Mouse (Mus musculus): Measurements from ENCODE around the gene Cntnap1.

Cntnap1 gene

DNA sequence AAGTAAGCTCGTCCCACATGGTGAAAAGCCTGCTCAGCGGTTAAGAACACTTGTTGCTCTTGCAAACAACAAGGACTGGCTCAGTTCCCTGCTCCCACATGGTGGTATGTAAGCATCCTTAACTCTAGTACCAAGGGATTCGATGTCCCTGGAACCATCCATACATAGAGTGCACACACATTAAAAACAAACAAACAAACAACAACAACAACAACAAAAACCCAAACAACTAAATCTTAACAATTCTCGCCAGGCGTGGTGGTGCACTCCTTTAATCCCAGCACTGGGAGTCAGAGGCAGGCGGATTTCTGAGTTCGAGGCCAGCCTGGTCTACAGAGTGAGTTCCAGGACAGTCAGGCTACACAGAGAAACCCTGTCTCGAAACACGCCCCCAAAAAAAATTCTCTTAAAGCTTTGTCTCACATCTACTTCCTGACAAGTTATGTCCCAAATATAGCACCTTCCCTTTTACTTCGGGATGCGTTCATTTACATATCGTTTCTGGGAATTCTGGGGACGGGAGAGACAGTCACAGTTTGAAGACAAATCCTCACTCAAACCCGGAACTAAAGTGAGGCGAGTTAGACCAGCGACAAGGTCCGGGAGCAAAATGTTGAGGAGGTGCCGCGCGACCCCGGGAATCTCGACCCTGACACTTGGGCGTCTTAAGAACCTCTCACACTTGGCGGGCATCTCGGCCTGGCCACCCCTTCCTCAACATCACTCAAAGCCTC is 55.2 kb downstream of the Cntnap1 start:
- DNase-seq: no peak

DNA sequence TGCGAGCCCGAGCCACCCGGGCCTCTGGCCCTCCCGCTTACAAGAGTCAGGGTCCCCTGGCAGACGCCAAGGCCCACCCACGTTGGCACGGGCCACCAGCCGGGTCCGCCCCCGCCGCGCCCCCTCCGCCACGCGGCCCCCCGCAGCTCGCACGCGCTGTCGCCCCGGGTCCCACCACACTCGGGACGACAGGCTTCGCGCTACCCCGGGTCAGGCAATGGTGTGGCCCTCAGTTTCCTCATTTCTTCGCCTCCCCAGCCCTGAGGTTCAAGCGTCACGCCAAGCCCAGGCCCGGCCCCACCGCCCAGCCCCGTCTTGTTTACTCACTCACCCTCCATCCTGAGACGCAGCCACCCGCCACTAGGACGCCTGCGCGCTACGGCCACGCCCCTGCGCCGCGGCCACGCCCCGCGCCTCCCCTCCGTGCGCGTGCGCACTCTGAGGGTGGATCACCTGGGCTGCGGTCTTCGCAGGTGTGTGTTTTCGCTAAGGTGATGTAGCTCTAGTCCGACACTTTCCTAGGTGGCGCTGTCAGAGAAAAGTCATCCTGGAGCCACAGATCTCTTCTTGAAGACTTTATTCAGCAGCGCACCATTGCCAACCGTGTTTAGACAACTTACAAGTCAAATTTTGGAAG is 55.9 kb downstream of the Cntnap1 start, which contains the start of gene Ezh1:
Ezh1 (minus strand) TSS at position 399 of the 637 bp plus-strand sequence.
- DNase-seq: peak; percentile 82

DNA sequence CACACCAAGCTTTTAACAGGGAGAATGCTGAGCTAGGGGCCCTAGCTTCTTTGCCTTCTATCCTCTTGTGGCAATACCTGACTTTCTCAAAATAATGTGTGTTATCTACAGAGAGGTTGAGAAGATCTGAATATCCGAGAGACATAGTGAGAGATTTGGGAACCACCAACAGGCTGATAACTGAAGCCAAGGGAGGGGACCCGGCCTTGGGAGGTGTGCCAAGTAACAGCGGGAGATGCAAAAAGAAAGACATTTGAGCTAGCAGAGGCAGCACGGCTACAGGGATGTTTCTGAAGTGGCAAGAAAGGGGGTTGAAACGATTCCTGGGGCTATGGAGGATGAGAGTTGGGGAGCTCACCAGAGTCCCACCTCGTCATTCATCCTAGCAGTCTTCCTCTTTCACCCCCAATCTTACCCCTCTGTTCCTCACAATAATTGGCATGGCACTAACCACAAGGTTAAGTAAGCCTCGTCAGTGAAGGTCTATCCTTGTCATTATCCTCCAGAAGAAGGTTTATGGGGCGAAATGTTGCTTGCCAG is 59.1 kb downstream of the Cntnap1 start:
- no peak for DNase-seq

DNA sequence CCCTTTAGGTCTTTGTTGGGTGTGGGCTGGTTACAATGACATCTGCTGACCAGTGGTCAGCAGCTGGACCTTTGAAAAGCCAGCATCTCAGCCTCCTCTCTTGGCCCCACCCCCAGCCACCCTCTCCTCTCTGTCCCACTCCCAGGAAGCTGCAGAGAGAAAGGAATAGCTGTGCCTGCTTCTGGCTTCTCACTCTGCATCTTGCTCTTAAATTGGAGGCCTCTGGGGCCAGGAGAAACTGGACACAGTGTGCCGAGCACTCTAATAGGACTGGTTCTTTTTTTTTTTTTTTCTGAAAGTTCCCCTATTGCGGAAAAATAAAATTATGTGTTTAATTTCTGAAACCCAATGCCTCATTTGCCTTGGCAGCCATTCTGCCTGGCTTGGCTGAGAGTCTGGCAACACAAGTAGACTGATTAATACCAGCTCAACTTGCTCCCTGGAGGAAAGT is 59.8 kb downstream of the Cntnap1 start:
- no peak for DNase-seq

DNA sequence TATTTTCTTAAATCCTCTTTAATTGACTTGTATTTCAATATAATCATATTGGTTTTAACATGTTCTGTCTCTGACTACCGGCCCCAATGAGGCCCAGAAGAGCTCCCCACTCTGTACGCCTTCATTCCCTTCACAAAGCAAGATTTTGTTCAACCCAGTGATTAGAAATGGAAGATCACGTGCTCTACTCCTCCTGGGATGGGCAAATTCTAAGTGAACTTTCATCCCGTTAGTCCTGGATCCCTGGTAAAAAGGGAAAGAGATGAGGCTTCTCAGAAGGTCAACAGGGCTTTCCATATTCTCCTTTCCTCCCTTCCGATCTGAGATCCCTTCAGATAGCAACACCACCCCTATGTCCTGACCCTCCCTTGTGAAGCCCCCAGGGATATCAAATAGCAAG is 60.2 kb downstream of the Cntnap1 start:
- DNase-seq: no peak

DNA sequence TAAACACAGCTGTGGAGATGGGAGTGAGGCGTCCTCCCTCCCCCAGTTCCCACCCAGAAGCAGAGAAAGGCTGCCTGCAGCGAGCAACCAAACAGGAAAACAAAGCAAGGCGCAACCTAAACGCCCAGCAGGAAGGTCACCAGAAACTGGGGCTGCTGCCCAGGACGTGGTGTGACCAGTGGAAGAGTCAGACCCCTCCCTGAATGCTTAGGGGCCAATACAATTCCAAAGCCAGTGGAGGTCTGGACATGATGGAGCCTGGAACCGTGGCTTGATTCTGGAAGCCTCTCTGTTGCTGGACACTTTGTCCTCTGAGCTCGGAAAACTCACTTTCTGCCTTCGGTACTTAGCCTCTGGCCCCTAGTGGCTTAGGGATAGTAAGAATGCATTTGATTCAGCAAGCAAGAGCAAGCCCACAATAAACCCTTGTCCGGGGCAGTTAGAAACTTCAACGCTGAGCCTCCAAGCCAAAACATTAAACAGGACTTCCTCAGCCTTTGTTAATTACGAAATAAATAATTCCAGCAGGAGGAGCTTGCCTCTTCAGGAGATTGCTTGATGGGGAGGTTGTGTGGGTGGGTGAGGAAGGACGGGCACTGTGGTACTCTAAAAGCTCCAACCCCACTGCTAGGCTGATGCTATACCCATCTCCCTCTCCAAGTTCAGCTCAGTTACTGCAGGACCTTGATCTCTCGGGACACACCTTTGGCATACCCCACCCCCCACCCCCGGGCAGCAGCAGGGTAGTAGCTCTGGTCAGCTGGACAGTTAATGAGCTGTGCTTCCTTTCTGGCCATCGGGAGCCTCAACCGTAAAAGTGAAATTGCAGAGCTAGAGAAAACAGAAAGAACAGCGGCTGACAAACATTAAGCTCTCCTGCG is 60.9 kb downstream of the Cntnap1 start:
- no peak for DNase-seq

DNA sequence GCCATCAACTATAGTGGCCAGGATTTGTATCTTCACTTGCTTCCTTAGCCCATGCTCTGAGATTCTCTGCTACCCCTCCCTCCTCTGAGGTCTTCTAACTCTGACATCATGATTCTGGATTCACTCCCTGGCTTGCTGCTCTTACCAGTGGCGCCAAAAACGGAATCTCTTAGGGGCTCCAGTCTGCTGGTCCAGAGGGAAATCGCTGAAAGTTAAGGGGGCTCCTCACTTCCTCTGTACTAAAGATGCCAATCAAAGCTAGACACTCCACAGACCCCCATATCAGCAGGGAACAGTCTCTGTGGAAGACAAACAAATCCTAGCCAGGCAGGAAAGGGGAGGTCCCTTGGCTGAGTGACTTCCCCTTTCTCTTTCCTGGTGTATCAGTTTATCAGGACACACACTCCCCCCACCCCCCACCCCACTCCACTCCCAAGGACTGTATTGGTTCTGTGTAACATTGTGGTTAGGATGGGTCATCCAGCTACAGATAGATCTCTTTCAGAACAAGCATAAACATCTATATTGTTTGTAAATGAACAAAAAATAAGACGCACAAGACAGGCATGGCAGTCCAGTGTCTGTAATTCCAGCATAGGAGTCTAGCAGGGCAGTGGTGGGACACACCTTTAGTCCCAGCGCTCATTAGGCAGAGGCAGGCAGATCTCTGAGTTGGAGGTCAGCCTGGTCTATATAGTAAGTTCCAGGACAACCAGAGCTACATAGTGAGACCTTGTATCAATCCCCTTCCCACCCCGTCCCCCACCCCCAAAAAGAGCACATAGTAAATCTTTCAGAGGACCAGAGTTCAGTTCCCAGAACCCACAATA is 61.9 kb downstream of the Cntnap1 start:
- DNase-seq: no peak

DNA sequence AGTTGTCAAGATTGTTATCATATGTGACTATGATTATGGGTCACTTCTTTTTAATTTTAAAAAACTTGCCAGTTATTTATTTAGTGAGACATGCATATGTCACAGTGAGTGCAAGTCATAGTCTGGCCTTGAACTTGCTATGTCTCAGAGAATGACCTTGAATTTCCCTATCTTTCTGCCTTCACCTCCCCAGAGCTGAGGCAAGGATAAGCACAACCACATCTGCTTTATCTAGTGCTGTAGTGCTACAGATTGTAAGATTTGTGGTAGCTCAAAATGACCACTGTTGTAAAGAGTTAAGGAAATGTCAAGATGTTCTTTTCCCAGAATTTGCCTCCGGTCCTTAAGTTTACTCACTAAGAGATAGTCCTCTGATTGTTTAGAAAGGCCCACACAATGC is 62.9 kb downstream of the Cntnap1 start:
- no peak for DNase-seq

DNA sequence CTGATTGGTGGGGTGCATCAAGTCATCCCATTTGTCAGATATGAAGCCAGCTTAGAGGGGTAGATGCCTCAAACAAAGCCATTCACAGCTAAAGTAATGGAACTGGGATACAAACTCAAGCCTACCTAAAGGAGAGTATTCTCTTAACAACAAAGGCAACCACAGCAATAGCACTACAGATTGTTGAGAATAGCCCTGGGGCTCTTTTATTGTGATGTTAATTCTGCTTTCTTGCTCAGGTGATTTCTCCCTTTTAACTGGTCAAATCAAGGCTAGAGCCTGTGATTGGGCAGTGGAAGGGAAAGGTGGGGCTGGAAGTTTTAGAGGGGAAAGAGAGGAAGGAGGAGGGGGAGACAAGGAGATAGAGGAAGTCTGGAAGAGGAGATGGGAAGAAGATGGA is 63.8 kb downstream of the Cntnap1 start:
- DNase-seq: no peak

DNA sequence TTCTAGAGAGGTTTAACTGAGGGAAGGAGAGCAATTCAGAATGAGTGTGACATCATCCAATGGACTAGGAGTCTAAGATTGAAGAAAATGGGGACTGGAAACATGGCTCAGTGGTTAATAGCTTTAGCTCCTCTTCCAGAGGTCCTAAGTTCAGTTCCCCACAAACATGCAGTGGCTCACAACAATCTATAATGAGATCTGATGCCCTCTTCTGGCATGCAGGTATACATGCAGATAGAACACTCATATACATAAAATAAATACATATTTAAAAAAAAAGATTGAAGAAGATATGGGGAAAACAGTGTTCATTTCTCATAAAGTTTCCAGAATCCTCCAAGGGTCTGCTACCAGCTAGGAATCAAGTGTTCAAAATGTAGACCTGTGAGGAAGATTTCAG is 65.1 kb downstream of the Cntnap1 start:
- DNase-seq: no peak

DNA sequence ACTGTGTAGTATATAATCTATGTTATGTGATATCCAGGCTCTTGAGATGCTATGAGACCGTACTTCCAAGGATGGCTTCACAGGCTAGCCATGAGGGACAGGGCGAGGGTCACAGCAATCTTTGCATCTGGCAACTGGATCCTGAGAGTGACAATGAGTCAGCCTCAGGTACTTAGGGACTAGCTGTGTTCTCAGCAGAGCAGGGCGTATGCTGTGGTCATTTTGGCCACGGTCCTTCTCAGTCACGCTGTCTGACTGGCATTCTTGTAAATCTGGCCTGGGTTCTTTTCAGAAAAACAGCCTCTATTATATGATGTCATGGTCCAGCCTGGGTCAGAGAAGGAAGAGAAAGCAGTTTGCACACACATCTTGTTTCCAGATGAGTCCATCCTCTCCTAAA is 66.5 kb downstream of the Cntnap1 start:
- DNase-seq: no peak

DNA sequence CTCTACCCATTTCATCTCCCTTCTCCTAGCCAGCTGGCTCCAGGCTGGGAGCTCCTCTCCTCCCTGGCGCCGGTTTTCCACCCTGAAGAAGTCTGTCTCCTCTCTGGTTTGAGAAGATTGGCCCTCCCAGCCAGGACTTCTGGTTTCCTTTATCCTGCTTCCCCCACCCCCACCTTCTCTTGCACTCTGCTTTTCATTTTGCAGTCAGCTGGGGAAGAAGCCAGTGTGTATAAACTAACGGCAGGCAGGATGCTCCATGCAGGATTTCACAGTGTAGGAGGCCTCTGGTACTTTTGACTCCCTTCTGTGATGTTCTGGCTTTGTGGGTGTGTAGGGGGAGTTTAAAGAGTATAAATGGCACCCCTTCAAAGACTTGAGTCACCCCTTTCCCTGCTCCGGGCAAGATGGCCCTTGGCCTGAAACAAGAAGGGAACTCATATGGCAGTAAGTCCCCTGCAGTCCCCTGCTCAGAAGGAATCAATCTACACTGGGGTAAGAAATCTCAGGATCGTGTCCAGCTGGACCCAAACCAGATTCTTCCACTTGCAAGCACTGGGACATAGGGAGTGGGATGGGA is 67.8 kb downstream of the Cntnap1 start:
- no peak for DNase-seq

Measured in right cerebral cortex, postnatal 14 days (tissue).